Mouse (Mus musculus): ENCODE measurements around the gene Hoxb13.

GRCm38 (mm10) chr11:96201741-96202140 lies 7.6 kb downstream of the Hoxb13 start:
- TF ChIP-seq CTCF (IDR thresholded peaks at IDR 0.05; ENCODE audit: insufficient read depth, low read length) (no peak), POLR2A (IDR thresholded peaks at IDR 0.05; ENCODE audit: borderline replicate concordance, extremely low read depth, low read depth, low read length) (no peak)

Data from lung, adult 2 months (tissue).